Mouse (Mus musculus) naive thymus-derived CD4-positive, alpha-beta T cell, adult 2 months (primary cell): ENCODE data around the gene Pax5.

Source experiments
- DNase-seq: peaks from one replicate; pipeline ENCODE4 v3.0.0-alpha.2; 2011; ENCODE audit warnings: low read depth

Gene Pax5

DNA sequence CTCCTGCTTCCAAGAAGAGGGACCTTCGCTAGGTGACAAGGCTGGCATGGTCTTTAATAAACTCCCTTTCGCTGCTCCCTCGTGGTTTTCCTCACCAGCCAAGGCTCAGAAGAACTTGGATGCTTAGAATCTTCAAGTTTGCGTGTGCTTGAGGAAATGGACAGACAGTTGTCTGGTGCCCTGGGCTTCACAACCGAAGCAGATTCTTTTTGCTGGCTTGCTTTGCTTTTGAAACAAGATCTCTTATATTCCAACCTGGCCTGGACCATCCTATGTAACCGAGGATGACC, 45.6 kb downstream of the Pax5 start:
- no peak for DNase-seq

DNA sequence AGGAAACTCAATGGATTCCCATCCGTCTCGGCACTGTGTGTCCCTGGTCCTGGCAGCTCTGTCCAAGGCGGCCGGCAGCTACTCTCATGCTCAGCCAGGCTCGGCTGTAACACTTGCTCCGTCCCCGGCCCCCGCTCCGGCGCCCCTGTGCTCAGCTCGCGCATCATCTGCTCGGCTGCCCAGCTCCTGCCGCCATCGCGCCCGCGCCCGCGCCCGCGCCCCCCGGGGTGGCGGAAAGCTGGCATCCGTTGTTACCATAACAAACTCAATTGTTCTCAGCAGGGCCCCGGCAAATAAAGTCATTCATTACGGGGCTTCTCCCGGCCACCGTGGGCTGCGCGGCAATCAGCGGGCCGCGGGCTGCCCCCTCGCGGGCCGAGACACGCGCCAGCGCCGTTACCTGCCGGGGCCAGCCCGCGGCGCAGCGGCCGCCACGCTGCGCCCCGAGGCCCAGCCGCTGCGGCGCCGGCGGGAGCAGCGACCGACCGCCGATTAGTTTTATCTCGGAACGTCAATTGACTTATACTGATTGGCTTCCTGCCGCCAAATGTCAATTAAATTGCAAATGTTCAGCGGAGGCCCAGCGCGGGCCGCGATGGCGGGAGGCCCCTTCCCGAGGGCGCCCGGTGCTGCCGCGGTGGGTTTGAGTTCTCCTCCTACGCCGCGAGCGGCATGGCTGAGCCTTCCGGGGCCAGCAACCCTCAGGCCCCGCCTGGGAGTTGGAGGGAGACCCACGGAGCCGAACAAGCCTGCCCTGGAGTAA, 46.1 kb downstream of the Pax5 start:
- no peak for DNase-seq

DNA sequence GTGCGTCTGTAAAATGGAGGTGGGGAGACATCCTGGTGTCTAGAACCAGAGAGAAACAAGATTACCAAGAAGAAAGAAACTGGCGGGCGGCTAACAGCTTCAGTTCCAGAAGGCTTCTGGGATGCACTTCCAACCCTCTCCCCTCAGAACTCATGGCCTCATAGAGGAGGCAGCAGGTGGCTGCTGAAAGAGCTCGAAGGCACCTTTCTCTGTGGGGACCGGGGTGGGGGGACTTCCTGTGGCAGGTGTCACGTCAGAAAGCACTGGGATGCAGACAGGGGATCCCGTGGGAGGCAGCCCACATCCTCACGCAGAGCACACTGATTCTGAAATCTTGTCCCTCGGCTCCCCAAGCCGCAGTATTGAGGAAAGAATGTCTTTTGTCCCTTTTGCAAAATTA, 46.8 kb downstream of the Pax5 start:
- DNase-seq: no peak

DNA sequence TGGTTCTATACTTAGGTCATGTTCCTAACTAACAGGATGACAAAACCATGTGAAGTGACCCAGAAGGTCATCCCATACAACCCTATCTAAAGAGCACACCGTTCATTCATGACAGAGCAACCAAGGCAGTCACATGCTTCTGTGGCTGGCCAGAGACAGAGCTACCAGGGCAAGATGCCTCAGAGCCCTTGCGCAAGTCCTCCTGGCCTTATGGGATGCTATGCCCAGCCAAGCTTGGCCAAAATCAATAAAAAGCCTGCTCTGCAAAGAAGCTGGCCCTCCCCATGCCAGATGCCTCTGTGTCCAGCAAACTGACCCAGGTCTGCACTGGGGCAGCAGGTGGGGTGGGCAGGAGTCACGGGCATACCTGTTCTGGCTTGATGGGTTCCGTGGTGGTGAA, 65.1 kb downstream of the Pax5 start:
- no peak for DNase-seq

DNA sequence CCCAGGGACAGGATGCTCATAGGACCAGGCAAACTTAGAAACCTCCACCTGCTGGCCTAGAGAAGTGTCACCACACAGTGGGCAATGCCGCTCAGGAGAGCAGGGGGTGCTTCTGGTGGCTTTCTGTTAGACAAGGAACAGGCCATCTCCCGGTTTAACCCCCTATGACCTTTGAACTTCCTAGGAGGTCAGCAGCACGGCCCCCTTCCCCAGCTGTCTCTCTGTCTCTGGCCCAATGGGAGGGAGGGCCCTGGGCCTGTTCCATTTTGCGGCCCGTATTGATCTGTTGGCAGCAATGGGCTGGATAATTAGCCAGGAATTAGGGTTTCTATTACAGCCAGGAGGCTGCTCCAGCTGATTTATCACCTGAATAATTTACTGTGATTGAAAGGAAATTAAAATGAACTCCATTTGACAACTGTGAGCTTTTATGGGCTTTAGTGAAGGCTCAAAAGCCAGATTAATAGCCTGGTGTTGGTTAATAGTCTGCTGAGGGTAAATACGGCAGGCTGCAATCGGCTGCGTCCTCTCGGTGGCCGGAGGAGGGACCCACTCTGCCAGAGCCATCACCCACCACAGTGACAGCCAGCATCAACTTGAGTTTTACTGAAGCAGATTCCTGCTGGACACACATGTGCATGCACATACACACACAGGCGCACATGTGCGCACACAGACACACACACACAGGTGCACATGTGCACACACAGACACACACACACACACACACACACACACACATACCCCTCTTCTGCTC, 68.3 kb downstream of the Pax5 start:
- DNase-seq: no peak

DNA sequence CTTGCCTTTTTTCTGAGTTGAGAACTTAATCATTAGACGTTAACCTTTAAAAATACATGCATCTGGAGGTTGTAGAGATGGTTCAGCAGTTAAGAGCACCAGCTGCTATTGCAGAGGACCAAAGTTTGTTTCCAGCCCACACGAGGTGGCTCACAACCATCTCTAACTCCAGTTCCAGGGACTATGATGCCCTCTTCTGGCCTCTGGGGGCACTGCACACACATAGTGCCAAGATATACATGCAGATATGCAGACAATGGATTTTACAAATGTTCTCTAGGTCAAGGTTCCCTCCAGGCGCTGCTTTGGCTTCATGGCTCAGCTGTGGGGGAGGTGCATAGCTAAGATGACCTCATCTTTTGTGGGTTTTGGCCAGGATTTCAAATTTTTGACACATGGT, 74.7 kb downstream of the Pax5 start:
- DNase-seq: no peak

DNA sequence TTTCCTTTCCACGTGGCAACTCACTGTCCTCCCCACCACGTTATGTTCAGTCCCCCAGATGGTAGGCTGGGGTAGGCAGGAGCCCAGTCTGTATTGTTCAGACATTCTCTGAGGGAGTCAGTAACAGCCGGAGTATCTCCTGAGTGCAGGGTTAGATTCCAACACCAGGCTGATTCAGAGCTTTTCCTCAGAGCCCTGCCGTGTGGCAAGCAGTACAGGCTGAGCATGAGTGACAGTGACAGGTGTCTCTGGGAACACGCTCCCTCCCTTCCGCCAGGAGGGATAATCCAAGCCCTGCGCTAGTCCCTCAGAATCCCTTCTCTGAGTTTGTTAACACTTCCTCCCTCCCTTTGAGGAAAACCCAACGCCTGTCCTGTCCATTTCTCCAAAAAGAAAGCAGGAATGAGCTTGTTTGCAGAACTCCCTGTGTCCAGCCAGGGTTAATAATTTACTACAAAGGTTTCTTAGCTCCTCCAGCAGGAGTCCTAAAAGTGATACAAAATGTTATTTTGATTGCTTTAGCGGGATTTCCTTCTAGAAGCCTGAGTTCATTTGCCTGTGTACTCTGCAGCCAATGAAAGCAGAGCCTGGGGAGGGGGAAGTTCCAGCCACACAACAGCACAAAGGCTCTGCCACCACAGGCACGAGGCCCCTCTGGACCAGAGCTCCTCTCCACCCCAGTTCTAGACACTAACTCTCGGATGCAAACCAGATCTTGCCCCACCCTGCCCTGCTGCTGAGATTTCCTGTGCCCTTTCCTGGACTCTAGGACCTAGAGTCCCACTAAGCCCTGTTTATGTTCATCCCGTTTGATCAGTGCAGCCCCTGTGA, 76.4 kb downstream of the Pax5 start:
- no peak for DNase-seq

DNA sequence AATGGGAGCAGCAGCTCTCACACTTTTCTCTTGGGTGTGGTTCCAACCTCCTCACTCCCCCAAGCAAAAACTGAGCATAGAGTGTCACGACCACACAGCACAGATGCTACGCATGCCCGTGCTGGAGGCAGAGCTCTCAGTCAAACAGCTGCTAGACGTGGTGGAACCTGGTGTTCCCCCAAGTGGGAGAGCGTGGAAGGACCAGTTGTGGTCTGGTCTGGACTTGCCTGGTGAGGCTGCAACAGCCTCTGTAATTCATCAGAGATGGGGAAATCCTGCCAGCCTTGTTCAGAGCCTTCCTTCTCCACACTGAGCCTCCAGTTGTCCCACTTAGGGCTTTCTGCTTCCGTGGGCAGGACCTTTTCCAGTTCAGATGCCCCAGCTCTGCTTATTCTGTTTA, 80.2 kb downstream of the Pax5 start:
- no peak for DNase-seq

DNA sequence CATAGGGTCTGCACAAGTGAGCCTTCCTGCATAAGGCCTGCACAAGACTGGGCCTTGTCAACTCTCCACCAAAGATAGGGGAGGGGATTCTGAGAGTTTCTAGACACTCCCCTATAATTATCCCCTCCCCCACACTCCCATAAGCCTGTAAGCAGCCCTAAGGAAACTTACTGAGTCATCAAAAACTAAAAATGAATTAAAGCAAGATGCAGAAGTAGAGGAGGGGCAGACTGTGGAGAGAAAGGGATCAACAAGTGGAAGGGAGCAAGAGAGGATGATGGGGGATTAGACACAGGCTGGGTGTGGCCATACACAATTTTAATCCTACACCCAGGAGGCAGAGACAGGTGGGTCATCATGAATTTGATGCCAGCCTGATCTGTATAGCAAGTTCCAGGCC, 82.4 kb downstream of the Pax5 start:
- no peak for DNase-seq

DNA sequence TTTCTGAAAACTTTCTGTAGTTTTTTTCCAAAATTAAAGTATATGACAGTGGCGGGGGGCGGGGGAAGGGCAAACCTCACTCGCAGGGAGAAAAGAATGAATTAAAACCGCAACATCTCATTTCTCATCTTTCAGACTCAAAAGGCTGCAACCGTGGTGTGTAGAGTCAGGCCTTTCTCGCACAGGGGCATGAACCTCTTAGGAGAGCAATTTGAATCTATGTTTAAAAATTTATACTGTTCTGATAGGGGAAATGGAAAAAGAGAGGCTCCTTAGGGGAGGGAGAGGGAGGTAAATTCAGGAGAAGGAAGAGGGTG, 85.2 kb downstream of the Pax5 start:
- DNase-seq: no peak

DNA sequence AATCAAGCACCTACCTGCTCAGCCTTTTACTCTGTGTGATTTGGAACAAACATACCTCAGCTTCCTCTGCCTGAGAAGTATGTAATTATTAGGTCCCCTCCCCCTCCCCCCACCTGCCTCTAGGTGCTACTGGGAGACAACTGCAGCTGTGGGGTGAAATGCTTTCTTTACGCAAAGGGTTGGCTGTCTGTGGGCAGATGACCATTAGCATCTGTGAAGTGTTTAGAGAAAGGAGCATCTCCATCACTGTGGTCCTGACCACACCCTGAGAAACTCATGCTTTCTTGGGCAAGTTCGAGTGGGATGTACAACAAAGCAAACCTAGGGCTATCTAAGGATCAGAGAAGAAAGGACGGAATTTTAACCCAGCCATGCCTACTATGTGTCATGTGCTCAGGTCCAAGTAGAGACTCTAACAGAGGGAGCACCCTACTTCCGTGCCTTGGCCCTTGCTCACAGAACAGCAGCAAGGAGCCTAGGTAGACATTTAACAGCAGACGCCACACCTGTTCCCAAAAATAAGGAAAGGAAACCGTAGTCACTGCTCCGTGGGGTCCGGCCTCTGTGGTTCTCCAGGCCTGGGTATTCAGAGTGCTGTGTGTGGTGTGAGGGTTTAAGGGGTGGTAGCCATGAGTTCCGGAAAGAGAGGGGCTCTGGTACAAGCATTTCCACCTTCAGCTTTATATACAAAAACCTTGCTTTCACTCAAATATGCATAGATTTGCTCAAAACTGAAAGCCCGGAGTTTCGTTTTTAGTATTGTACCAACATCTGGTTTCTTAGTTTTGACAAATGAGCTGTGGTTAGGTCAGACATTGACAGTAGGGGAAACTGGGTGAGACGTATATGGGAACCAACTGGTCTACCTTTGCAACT, 85.8 kb downstream of the Pax5 start:
- peak; percentile 3 for DNase-seq

DNA sequence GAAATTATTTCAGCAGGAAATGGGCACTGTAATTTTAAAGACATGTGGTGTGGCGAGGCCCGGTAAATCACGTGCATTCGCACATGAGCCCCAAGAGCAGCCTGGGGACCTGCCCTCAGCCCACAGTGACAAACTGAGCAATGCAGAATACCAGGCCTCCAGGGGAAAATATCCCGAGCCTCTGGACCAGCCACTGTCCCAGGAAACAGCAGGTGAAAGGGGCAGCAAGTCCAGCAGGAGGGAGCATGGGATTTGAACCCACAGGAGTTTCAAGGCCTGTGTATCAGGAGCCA, 86.9 kb downstream of the Pax5 start:
- DNase-seq: no peak

DNA sequence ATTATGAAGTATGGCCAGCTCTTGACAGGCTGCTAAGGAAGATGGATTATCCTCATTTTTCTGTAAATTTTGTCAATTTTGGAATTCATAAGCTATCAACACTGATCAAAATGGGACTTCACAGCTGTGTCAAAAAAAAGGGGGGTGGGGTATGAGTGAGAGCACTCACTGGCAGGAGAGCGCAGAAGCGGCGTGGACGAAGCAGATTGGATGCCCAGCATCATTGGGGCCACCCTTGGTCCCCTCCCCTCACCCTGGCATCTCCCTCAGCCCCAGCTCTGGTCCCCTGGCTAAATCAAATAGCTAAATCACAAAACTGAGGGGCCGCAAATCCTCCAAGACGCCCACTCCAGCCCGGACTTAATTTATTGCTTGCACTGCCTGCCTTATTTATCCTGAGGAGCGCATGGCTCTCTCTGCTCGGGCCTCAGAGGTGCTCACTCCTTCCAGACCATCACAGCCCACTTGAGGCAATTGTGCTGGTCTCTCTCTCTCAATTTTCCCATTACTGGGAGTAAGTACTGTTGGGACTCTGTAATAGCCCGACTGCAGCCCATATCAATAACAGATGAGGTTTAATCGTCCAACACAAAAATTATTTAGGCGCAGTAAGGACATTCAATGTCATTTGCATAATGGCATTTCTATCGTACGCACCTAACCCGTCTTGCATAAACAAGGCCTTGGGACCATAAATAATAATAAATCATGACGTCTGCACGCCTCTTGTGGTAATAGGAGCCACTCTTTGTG, 87.4 kb downstream of the Pax5 start:
- DNase-seq: no peak

DNA sequence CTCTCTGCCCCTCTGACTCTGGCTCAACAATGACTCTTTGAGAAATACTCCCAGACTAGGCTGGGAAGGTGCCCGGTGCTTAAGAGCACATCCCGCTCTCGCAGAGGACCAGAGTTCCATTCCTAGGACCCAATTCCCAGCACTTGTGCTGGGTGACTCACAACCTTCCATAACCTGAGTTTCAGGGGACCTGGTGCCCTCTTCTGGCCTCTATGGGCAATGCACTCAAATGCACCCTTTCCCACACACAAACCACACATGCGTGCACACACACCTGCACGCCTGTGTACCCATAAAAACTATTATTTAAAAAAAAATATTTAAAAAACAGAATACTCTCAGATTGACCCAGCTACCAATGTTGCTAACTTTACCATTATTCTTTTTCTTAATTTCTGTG, 90.0 kb downstream of the Pax5 start:
- DNase-seq: no peak

DNA sequence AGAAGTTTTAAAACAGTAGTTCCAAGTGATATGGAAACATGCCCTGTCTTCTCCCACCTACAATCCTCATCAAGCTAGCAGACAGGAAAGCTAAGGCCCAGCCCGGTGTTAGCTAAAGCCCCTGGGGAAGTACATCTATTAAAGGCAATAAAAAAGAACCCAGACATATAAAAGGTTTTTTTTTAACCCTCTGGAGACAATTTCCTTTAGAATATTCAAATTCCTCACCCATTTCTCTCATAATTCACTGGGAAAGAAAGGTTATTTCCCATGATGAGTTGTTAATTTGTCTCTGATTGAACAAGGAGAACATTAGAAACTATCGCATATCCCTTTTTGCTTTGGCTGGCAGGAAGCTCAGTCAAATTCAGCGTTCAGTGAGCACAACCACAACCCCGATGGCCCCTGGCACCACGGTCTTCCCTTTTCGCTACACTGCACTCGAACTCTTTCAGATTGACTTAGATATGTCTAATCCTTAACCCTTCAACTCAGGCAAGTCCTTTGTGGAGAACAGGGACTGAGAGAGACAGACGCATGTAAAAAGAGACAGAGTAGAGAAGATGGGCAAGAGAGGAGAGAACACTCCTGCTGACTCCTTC, 96.1 kb downstream of the Pax5 start:
- DNase-seq: no peak

DNA sequence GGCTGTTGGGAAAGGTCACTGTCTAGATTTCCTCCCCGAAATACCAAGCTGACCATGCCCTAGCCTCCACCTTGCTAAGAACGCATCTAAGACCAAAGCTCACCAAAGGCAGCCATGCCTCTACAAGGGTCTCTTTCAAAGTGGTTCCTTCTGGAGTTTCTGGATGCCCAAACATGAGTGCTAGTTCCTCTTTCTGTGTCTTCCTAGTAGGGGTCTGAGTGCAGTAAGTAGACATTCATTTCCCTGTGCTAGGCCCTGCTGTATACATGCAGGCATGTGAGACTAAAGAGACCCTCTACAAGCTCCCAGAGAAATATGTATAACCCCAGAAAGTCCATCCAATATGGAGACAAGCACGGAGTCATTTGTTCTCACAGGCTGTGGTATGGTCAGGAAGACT, 97.9 kb downstream of the Pax5 start:
- DNase-seq: no peak

DNA sequence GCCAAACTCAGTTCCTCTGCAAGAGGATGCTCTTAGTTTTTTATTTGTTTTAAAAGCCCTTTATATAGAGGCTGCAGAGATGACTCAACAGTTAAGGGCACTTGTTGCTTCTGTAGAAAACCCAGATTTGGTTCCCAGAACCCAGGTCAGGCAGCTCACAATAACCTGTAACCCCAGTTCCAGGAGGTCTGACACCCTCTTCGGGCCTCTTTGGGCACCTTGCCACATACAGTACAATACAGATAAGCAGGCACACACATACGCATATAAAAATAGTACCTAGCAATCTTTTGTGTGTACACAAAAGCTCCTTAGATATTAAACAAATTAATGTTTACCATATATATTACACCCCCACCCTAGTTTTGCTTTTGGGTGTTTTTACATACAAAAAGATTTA, 104.8 kb downstream of the Pax5 start:
- DNase-seq: no peak

DNA sequence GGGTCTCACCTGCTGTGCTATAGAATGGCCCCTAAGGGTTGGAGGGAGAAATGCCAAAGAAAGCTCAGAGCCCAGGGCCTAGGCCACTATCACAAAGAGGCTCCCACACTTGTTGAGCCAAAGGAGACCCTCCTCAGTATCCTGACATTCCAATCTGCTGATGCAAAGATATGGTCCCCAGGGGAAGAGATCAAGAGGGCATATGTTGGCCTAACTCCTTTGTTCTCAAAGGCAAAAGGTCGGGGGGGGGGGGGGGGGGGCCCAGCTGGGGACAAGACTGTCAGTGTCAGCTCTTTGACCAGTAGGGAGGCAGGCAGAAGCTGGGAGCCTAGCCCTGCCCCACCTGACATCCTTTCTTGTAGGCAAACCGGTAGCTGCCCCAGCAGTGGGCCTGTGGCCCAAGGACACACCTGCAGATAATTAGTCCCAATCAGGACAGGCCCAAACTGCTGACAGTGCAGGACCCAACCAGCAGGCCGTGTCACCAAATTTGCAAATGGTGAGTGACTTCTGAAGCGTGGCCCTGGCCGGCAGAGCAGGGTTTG, 108.0 kb downstream of the Pax5 start:
- no peak for DNase-seq

DNA sequence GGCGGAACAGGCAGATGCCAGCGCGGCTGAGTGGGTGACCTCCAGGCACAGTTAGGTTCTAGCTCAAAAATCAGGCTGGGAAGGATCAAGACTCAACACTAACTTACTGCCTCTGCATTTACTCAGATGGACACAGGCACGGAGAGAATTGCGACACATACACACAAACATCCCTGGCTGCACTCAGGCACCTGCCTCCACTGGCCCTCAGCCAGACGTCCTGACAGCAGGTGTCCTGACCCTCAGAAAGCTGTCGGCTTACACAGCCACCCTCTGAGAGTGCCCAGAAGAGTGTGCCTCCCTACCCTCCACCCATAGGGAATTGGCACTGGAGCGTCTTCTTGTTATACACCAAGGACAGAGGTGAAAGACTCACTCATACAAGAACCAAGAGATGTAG, 108.9 kb downstream of the Pax5 start:
- no peak for DNase-seq

DNA sequence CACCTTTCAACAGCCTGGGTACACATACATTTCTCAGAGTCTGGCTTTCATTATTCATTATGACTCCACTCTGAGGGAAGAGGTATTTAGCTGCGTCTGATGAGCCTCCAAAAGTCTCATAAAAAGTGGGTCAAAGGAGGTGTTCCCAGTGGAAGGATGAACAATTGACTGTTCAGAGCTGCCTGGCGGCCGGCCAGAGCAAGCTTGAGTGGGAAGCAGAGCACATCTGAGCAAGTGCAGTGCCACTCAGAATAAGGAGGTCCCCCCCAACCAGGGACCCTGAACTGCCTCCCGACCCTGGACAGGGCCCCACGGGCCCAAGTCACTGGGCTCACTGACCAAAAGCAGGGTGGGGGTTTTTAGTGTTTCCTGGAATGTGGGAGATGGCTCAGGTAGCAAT, 109.4 kb downstream of the Pax5 start:
- DNase-seq: no peak

DNA sequence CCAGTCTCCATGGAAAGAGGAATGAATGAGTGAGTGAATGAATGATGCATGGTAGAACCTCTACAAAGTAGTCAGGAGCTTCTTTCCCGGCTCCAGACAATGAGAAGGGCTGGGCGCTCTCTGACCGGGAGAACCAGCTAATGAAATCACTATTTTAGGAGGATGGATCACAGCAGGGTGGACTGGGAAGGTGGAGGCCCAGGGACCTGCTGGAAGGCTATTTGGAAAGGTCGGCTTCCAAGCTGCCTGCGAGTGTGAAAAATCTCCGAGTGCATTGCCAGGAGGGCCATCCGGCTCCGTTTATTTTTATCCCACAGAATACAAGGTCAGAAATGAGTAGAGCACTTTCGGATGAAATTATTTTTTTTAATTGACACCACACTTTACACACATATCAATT, 112.3 kb downstream of the Pax5 start:
- no peak for DNase-seq
